Mouse (Mus musculus) adrenal gland, adult (tissue): ENCODE data around the gene Lamc3.

Experiments used
- DNase-seq, 2 experiments: peaks; one replicate each; pipeline ENCODE4 v3.0.0; 2022 to 2023; ENCODE audit warnings: low spot score in 1 of 2; ENCODE audit not compliant: inconsistent age in 2 of 2

Lamc3 gene

DNA sequence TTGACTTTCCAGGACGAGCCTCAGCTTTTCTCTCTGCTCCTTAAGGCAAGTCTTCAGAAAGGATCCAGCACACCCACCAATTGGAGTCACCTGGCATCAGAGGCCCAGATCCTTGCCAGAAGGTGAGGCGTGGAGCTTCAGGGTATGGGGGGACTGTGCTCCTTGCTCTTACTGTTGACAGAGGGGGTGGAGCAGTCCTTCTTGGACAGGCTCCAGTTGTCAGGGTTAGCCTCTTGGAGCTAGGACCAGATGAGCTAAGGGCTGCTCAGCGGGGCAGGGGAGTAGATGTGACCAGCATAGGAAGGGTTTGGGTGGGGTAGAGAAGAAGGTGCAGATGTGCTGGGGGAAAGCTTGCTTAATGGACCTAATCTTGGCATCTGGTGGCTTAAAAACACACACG lies 38.8 kb downstream of the Lamc3 start:
- DNase-seq = no peak

DNA sequence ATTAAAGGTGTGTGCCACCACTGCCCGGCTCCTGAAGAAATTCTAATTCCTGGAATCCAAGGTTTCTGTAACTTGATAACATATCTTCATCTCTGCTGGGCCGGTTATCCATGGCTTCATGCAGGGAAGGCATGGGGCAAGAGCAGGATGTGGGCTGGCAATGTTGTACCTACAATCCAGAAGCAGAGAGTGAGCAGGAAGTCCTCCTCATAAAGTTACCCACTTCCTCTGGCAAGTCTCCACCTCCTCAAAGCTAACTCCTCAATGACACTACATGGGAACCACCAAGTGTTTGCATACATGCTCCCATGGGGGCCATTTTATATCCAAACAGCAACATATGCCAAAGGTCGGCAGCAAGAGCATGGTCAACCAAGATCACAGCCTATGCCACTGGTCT lies 42.6 kb downstream of the Lamc3 start:
- DNase-seq = no peak

DNA sequence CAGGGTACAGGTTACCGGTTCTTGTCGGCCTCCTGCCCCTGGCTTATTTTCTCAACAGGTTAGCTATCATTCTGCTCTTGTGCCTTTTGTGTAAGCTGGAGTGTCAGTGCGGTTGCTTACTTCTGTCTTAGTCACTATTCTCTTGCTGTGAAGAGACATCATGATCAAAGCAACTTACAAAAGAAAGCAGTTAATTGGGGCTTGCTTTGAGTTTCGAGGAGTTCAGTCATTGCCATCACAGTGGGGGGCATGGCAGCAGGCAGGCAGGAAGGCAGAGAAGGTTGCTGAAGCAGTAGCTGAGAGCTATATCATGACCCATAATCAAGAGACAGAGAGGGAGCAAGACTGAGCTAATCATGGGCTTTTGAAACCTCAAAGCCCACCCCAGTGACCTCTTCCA lies 47.5 kb downstream of the Lamc3 start:
- DNase-seq = no peak

DNA sequence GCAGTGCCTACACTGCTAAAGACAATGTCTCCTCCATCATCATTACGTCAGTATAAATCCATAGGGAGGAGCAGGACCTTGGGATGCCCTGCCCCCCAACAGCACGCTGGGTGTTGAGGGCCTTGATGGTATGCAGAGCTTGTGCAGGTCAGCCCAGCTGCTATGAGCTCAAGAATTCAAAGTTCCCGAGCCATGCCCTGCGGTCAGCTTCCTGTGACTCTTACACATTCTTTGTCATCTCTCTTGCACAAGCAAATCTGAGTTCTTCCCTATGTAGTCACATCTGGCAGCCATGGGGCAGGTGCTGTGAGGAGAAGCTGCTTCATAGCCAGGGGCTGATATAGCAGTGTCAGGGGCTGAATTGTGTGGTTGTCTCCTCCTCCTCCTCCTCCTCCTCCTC lies 48.0 kb downstream of the Lamc3 start:
- peak; percentile 36 to 50 for DNase-seq

DNA sequence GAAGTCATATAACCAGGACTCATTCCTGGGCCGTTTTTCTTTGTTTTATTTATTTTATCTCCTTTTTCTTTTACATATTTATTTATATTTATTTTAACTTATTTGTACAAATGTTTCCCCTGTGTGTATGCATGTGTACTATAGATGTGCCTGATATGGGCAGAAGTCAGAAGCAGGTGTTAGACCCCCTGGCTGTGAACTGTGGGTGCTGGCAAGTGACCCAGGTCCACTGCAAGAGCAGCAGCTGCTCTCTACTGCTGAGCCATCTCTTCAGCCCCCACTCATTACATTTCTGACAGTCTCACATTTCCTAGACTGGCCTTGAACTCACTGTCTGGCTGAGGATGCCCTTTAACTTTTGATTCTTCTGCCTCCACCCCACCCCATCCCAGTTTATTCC lies 51.2 kb downstream of the Lamc3 start:
- no peak for DNase-seq

DNA sequence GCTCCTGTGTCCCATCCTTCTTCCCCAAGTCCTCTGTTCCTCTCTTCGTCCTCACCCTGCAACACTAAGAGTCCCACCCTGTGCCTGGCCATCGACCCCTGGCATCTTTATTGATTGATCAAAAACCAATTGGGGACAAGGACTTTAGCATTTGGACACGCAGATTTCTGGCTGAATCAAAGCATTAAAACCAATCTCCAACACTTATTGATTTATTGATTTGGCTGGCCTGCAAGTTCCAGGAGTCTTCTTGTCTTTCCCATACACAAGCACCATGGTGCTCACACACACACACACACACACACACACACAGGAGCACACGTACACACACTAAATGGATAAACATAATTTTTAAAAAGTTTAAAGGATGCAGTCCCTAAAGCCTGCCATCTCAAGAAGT lies 55.9 kb downstream of the Lamc3 start:
- no peak for DNase-seq

DNA sequence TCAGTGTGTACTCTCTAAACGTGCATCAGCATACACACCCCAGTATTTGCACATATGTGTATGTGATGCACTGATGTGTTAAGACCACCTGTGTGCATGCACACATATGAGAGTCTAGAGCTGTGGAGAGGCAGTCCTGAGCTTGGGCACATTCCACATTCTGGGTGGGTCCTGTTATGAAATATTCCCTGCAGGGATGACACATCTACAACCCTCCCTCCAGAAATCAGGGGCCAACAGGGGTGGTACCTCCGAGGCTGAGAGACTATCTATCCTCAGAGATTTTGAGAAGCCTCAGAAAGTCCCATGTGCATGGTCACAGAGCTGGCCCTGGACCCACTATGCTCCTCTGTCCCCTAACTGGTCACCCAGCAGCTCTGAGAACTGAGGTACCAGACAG lies 58.5 kb downstream of the Lamc3 start:
- no peak for DNase-seq

DNA sequence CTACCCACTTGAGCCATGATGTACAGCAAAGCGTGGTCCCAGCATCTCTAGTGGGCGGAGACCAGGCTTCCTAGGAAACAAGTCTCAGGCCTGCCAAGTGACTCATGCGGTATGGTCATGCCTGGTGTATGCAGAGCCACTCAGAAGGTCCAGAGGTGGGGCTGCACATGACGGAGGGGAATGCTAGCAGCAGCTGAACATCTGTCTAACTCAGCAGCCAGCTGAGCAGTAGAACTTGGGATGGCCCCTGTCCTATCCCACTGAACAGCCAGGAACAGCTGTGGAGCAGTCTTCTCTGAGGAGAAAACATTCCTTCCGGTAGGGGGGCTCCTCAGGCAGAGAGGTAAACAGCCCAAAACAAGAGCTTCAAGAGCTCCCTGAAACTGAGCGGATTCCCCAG lies 61.3 kb downstream of the Lamc3 start:
- peak; percentile 51 to 61 for DNase-seq

DNA sequence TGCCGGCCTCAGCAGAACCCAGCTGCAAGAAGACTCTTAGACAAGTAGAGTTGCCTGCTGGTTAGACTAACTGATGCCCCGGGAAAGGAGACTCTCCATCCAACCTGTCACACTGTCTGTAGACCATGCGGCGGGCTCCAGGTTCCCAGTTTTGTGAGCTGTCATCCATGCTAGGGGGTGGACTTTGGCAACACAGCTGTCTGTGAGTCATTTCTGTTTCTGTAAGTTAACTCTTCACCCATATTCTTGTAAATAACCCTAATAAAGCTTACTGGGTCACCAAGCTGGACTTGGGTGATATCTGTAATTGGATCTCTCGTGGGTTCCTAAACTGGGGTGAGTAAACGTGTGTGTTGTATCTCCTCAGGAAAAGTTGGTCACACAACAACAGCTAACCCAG lies 61.7 kb downstream of the Lamc3 start:
- DNase-seq = no peak

DNA sequence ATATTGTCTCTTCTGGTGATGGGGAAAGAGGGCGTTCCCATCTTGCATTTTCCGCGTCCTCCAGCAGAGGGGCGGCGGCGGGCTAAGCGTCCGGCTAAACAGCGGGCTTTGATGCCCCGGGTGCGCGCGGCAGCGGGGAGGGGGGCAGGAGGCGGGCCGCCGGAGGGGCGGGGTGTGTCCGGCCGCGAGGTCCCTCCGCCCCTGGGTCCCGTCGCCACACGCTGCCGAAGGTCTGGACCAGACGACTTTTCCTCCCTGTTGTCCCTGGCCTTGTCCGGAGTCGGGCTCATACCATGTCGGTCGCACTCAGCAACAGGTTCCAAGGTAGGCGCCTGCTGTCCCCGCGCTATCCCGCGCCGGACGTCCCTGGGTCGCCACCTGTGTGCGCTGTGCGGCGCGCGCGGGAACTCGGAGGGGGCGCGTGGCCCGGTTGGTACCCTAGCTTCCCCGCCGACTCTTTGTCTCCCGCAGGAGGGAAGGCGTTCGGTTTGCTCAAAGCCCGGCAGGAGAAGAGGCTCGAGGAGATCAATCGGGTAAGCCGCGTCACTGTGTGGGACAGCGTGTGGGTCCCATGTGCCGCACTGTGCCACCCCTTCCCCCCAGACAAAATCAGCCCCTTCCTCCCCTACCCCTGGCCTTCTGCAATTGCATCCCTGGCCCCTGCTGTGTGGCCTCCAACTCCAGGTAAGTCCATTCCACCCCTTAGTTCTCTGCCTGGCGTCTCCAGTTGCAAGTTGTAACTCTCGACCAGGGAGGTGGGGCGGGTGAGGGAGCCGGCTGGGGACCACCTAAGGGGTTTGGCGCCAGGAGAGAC lies 63.2 kb downstream of the Lamc3 start, which contains the start of gene Aif1l:
Gene Aif1l (plus strand): TSS at position 82 of the 814 bp plus-strand sequence.
- DNase-seq = peak; percentile 76 to 81

DNA sequence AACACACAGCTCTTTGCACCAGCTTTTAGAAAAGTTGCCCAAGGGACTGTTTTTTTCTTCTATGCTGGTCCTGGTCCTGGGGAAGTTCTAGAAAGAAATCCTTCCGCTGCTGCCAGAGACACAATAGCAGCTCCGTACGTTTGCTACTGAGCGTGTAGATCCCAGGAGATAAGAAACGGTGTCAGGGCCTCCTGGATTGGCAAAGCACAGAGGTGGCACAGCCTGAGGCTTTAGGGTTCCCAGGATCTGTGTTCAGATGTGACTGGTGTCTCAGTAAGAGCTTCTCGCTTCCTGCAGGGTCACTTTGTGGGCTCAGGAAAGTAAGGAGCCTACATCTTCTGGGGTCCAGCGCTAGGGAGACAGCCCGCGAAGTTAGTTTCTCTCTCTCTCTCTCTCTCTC lies 63.9 kb downstream of the Lamc3 start:
- DNase-seq = peak; percentile 40 to 66

DNA sequence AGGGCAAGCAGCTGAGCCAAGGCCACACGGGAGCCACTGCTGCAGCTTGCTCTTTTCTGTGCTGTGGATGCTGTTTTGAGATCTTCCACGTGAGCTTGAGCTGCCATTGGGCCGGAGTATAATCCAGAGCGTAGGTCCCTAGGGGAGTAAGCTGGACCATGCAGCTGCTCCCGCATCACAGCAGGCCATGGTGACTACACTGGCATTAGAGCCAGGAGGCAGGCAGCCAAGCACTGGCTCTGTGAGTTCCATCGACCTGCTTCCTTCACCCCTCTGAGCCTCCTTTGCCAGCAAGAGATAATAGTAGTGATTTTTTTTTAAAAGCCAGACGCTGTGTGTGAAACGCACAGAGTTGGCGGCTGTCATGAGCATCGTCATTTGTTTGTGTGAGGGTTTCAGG lies 65.1 kb downstream of the Lamc3 start:
- no peak for DNase-seq

DNA sequence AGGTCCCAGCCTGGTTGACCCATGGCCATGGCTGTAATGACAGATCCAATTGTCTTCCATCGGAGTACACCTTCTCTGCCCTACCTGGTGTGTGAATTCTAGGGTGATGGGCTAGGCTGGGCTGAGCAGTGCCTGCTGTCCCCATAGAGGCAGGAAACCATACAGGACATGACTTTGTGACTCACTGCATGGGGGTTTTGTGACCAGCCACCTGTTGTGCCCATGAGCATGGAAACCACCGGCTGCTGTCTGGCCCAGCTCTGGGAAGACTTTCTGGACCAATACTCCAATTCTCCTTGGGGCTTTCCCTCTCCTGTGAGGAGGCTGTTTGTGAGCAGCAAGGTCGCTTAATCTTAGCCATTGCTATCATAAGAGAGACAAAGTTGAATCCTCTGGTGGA lies 65.6 kb downstream of the Lamc3 start:
- DNase-seq = no peak

DNA sequence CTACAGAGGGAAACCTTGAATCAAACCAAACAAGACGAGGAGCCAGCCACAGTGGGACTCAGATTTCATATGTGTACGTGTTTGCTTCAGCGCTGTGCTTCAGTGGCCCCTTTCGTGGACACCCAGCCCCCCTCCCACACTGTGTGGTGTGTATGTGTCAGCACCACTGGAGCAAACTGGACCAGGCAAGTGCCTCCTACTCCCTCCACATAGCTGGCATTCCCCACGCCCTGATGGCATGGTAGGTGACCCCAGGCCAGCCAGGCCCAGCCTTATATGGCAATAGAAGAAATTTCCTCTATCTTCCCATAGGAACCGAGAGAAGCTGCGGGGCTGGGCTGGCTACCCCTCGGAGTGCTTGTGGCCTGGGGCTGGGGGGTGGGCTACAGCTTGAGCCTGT lies 66.6 kb downstream of the Lamc3 start:
- DNase-seq = no peak

DNA sequence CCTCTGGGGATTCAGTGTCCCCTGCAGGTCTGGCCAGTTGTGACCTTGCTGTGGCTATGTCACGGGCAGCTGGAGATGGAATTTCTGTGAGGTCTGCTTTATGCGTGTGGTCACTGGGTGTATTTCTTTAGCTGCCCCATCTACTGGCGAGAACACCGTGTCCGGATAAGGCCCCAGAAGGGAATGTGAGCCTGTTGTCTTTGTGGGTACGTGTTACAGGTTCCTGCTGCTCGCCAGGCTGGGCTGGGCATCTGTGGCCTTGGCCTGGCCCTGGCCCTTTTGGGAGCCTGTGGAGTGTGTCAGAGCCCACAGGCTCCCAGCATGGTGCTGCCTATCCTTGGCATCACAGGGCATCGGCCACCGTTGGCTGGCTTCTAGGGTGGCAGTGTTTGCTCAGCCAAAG lies 67.7 kb downstream of the Lamc3 start:
- DNase-seq = peak; percentile 85 to 90

DNA sequence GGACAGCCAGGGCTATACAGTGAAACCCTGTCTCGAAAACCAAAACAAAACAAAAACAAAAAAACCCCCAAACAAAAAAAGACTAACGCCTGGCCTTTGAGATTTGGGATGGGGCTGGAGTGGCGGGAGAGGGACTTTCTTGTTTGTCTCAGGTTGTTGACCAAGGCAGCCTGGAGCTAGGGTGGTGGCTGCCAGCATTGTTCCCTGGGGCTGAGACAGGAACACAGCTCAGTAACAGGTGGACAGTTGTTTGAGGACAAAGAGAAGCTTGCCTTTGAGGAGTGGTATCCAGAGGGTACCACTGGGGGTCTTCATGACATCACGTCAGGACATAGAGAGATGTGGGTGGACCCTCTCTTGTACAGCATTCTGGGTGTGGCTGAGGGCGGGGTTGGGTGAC lies 68.6 kb downstream of the Lamc3 start:
- no peak for DNase-seq

DNA sequence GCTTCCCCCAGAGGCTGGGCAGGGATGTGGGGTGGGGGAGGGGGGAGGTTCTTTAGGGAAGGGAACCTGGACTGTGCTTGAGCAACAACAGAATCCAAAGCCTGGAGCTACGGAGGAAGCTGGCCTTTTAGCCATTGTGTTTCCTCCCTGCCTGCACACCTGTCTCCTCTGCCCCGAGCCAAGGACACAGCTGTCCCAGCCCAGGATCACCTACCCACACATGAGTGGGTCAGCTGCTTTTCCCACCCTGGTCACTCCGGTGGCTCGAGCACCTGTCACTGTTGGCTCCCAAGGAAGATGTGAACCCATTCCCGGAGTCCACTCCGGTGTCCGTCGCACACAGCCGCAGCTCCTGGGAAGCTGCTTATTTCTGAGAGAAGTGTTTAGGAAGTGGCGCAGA lies 70.1 kb downstream of the Lamc3 start:
- DNase-seq = no peak

DNA sequence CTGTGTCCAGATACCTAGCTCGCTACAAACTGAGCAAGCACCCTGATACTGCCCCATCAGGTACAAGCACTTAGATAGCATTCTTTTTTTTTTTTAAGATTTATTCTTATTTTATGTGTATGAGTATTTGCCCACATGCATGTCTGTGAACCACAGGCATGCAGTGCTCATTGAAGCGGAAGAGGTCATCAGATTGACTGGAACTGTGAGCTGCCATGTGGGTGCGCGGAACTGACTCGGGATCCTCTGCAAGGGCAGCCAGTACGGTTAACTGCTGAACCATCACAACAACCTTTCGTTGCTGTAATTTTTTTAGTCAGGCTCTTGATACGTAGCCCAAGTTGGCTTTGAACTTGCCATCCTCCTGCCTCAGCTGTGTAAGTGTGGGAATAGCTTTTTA lies 73.9 kb downstream of the Lamc3 start:
- no peak for DNase-seq

DNA sequence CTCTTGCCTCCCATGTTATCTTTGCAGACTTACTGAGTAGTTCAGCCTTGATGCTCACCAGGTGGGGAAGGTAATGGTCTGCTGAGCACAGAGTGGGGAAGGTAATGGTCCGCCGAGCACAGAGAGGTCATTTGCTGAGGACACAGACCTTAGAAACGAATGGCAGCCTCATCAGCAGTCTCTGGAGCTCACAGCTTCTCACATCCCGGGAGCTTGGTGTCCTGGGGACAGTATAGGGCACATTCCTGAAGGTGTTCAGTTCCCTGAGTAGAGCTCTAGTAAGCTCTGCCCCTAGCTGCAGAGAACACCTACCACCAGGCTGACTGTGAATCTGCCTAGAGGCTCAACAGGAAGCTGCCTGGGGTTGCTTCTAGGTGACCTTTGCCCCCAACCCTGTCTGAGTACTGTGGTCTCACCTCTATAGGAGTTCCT lies 74.7 kb downstream of the Lamc3 start:
- no peak for DNase-seq

DNA sequence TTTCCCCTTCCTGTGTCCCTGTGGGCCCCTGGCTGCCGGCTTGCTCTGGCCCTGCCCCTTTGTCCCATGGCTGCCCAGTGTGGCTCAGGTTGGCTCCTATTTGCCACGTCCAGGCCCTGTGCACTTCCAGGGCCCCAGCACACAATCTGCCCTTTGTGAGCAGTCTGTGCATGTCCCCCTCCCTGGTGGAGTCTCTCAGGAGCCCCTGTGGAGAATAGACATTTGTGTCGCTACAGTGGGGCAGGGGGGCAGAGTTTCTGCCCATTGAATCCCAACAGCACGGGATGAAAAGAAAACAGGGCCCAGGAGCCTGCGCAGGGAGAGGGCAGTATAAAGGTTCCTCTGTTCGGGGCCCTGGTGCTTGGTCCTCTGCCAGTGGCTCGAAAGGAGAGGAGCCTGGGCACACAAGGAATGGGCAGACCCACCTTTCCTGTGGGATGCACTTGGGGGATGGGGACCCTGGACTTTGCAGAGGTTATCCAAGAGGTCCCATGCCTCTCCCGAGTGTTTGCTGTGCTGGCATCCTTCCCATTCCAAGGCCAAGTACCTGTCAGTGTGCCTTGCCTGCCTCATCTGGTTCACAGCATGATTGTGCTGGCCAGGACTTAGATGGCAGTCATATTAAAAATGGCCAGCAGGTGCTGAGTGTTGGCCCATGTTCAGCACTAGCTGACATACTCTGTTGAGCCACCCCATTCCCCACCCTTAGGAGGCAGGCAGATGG lies 75.6 kb downstream of the Lamc3 start:
- no peak for DNase-seq

DNA sequence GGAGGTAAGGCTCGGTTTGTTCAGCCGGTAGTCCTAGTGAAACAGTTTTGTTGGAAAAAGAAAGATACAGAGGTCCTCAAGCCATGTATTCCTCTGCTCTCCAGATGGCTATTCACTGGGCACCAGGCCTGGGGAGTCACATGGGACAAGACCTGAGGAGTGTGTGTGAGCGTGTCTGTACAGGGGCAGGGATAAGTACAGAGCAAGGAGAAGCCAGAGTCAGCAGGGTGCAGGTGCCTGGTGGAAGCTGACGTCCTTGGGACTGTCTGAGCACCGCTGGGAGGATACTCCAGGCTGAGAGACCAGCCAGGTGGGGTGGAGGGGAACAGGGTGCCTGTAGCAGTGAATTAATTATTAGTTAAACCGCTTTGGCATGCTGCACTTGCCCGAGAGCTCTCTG lies 76.4 kb downstream of the Lamc3 start:
- DNase-seq = no peak

DNA sequence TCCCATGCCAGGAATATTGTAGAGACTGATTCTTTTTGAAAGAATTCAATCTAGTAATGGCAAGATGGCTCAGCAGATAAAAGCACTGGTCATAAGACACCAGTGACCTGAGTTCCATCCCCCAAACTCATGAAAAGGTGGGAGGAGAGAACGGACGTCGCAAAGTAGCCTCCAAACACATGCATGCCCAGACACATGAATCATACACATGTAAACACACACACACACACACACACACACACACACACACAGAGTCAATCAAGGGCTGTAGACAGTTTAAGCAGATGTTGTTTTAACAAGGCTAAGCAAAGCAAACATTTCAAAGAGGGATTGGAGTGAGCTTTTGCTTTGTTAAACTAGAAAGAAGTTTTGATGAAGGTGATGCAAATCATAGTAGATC lies 77.1 kb downstream of the Lamc3 start:
- no peak for DNase-seq

DNA sequence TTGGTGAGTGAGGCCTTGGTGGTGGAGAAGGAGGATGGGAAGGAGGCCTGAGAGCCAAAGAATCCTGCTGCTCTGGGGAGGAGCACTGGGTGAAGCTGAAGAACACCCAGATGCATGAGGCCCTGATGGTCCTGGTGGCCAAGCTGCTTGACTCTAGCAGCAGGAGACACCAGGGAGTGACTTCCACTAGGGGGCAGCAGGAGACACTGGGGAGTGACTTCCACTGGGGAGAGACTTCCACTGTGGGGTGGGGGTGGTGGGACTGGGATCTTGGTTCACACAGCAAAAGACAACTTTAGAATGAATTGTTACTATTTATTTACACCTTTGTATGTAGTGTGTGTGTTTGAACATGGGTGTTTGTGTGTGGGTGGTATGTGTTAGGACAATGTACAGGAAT lies 78.0 kb downstream of the Lamc3 start:
- peak in 1 of 2 experiments; percentile 77 for DNase-seq
